Mouse (Mus musculus): ENCODE data around the gene Slc5a10. TPM values are rescaled to one million over a fixed set of nuclear protein-coding genes. Genes with fewer than 3 reads are reported as not detected.
"Not testable (repeated sequence)": the region's sequence is repeated elsewhere in the genome, so short reads cannot be mapped to it uniquely, and the experiment has no call there.

The Slc5a10 gene
- polyA plus RNA-seq, 1 experiment from 2014 or later: 0.13 TPM

DNA sequence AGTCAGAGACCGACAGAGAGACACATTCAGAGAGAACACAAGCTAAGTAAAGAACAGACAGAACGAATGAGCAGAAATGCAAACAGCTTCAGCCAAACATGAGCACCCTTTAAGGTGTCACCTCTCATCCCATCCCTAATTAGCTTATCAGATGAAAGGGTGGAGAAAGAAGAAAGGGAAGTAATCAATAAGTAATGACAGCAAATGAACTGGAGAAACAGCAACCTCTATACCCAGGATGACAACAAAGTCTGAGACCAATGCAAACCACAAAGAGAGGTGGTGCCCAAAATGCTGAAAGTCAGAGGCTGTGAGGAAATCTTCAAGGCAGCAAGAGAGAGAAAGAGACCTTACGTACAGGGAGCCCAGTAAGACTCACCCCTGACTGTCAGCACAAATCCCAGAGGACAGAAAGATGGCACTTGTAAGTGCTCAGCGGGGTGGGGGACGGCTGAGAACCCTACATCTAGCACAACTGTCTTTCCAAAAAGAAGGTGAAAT lies 75.2 kb downstream of the Slc5a10 start:
- WGBS: 74% methylated on average over 5 of the region's 5 CpGs
- Histone ChIP-seq H3K9me3 (ENCODE audit: control insufficient read depth) (no peaks in the 10 kb centered on the region), H3K4me2 (replicated peaks; ENCODE audit: low read depth) (no peak overlapping the region), H3K9ac (ENCODE audit: low read depth, low read length) (no peak overlapping the region), H3K36me3 (ENCODE audit: control insufficient read depth, insufficient read depth) (no peaks in the 10 kb centered on the region), H3K4me3 (ENCODE audit: low read depth, low read length) (no peak overlapping the region), H3K27me3 (replicated peaks; ENCODE audit: control insufficient read depth, insufficient read depth, low read length) (no peaks in the 10 kb centered on the region), H3K4me1 (replicated peaks; ENCODE audit: control insufficient read depth, insufficient read depth, low read length) (peaks cover 7% of the 10 kb centered on the region; the same call in 1 of the 2 replicates), H3K27ac (ENCODE audit: low read depth, low read length) (no peak overlapping the region)
- ATAC-seq: no peak
- no peak for TF ChIP-seq CTCF (IDR thresholded peaks at IDR 0.05; ENCODE audit: low read depth)

GRCm38 (mm10) chr11:61644576-61645326 lies 75.9 kb downstream of the Slc5a10 start:
- H3K4me3 ChIP-seq (ENCODE audit: low read depth, low read length): no peak overlapping the region
- no peaks in the 10 kb centered on the region for H3K36me3 ChIP-seq (ENCODE audit: control insufficient read depth, insufficient read depth)
- H3K9ac ChIP-seq (ENCODE audit: low read depth, low read length): no peak overlapping the region
- no peak overlapping the region; the same call in 1 of the 2 replicates for H3K27ac ChIP-seq (ENCODE audit: low read depth, low read length)
- H3K4me2 ChIP-seq (replicated peaks; ENCODE audit: low read depth): no peak overlapping the region
- no peaks in the 10 kb centered on the region for H3K27me3 ChIP-seq (replicated peaks; ENCODE audit: control insufficient read depth, insufficient read depth, low read length)
- peaks cover 7% of the 10 kb centered on the region; the same call in 1 of the 2 replicates for H3K4me1 ChIP-seq (replicated peaks; ENCODE audit: control insufficient read depth, insufficient read depth, low read length)
- TF ChIP-seq CTCF (IDR thresholded peaks at IDR 0.05; ENCODE audit: low read depth): no peak
- ATAC-seq: no peak
- no peaks in the 10 kb centered on the region for H3K9me3 ChIP-seq (ENCODE audit: control insufficient read depth)
- WGBS: 54% methylated on average over 11 of the region's 11 CpGs

- Histone ChIP-seq H3K4me1 (replicated peaks; ENCODE audit: control insufficient read depth, insufficient read depth, low read length) (peaks cover 7% of the 10 kb centered on the region; the same call in 1 of the 2 replicates), H3K9ac (ENCODE audit: low read depth, low read length) (no peak overlapping the region), H3K4me2 (replicated peaks; ENCODE audit: low read depth) (no peak overlapping the region), H3K27me3 (replicated peaks; ENCODE audit: control insufficient read depth, insufficient read depth, low read length) (no peaks in the 10 kb centered on the region), H3K27ac (ENCODE audit: low read depth, low read length) (0 out of 2 replicates have a peak overlapping the region, but pooled peaks have one; percentile 8), H3K36me3 (ENCODE audit: control insufficient read depth, insufficient read depth) (no peaks in the 10 kb centered on the region), H3K4me3 (ENCODE audit: low read depth, low read length) (no peak overlapping the region), H3K9me3 (ENCODE audit: control insufficient read depth) (no peaks in the 10 kb centered on the region)
- no peak for TF ChIP-seq CTCF (IDR thresholded peaks at IDR 0.05; ENCODE audit: low read depth)
- WGBS: 44% methylated on average over 5 of the region's 5 CpGs
- ATAC-seq: peak; percentile 81
These were observed 77.3 kb downstream of the Slc5a10 start for GRCm38 (mm10) chr11:61643184-61643961.

DNA sequence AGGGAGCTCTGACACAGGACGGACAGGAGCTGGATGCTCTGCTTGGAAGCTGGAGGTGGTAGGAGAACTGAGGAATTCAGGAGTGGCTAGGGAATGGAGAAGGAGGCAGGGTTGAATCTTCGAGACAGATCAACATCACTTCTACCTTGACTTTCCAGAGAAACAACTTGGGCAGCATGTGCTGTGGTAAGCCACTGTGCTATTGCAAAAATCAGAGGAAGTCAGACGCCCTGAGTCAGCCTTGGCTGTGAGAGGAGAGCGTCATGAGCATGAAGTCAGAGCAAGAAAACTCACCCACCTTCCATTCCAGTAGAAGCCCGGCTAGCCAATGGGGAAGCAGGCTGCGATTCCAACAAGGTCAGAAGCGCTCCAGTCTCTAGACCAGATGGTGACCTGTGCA lies 78.5 kb downstream of the Slc5a10 start:
- Histone ChIP-seq H3K9me3 (ENCODE audit: control insufficient read depth) (no peaks in the 10 kb centered on the region), H3K36me3 (ENCODE audit: control insufficient read depth, insufficient read depth) (no peaks in the 10 kb centered on the region), H3K4me2 (replicated peaks; ENCODE audit: low read depth) (no peak overlapping the region), H3K27ac (ENCODE audit: low read depth, low read length) (no peak overlapping the region), H3K4me1 (replicated peaks; ENCODE audit: control insufficient read depth, insufficient read depth, low read length) (peaks cover 7% of the 10 kb centered on the region; the same call in 1 of the 2 replicates), H3K9ac (ENCODE audit: low read depth, low read length) (no peak overlapping the region), H3K4me3 (ENCODE audit: low read depth, low read length) (no peak overlapping the region), H3K27me3 (replicated peaks; ENCODE audit: control insufficient read depth, insufficient read depth, low read length) (no peaks in the 10 kb centered on the region)
- WGBS: 83% methylated on average over 7 of the region's 7 CpGs
- no peak for TF ChIP-seq CTCF (IDR thresholded peaks at IDR 0.05; ENCODE audit: low read depth)
- ATAC-seq: no peak

GRCm38 (mm10) chr11:61640585-61640984 lies 80.0 kb downstream of the Slc5a10 start:
- ATAC-seq: not testable (repeated sequence)
- WGBS: 42% methylated on average over 9 of the region's 9 CpGs

DNA sequence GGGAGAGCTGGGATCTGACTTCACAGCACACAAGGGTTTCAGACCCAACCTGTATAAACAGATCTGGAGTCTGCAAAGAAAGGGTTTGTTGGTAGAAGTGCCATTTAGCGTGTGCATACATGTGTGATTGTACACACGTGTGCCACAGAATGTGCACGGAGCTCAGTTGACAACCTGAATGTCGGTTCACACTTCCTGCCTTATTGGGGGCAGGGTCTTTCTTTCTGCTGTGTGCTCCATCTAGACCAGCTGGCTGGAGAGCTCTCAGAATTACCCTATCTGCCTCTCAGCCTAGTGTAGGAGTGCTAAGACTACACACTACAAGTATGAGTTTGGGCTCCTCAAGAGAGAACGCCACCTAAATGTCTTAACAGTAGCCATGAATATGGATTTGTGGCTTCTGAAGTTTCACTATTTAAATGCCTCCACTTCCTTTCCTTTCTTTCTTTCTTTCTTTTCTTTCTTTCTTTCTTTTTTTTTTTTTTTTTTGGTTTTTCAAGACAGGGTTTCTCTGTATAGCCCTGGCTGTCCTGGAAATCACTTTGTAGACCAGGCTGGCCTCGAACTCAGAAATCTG lies 80.9 kb downstream of the Slc5a10 start:
- H3K27ac ChIP-seq (ENCODE audit: low read depth, low read length): no peak overlapping the region
- no peak for ATAC-seq
- 95% methylated on average over 6 of the region's 6 CpGs for WGBS
- no peak for TF ChIP-seq CTCF (IDR thresholded peaks at IDR 0.05; ENCODE audit: low read depth)
- no peaks in the 10 kb centered on the region for H3K27me3 ChIP-seq (replicated peaks; ENCODE audit: control insufficient read depth, insufficient read depth, low read length)
- H3K36me3 ChIP-seq (ENCODE audit: control insufficient read depth, insufficient read depth): no peaks in the 10 kb centered on the region
- H3K9ac ChIP-seq (ENCODE audit: low read depth, low read length): no peak overlapping the region
- no peaks in the 10 kb centered on the region for H3K9me3 ChIP-seq (ENCODE audit: control insufficient read depth)
- H3K4me1 ChIP-seq (replicated peaks; ENCODE audit: control insufficient read depth, insufficient read depth, low read length): peaks cover 7% of the 10 kb centered on the region; the same call in 1 of the 2 replicates
- no peak overlapping the region for H3K4me3 ChIP-seq (ENCODE audit: low read depth, low read length)
- H3K4me2 ChIP-seq (replicated peaks; ENCODE audit: low read depth): no peak overlapping the region

More at GRCm38 (mm10) chr11:61640585-61640984, 80.0 kb downstream of the Slc5a10 start:
- H3K4me3 ChIP-seq (ENCODE audit: low read depth, low read length); H3K4me2 ChIP-seq (replicated peaks; ENCODE audit: low read depth); H3K27ac ChIP-seq (ENCODE audit: low read depth, low read length); H3K36me3 ChIP-seq (ENCODE audit: control insufficient read depth, insufficient read depth); H3K9ac ChIP-seq (ENCODE audit: low read depth, low read length); H3K27me3 ChIP-seq (replicated peaks; ENCODE audit: control insufficient read depth, insufficient read depth, low read length); H3K4me1 ChIP-seq (replicated peaks; ENCODE audit: control insufficient read depth, insufficient read depth, low read length); H3K9me3 ChIP-seq (ENCODE audit: control insufficient read depth): not testable (repeated sequence)
